Mouse (Mus musculus): ENCODE measurements around the gene Sirt7. TPM values are rescaled to one million over a fixed set of nuclear protein-coding genes. Genes with fewer than 3 reads are reported as not detected.

Gene Sirt7
- total and polyA plus RNA-seq, 3 experiments = 72.3 to 78.2 TPM; not detected in 1

DNA sequence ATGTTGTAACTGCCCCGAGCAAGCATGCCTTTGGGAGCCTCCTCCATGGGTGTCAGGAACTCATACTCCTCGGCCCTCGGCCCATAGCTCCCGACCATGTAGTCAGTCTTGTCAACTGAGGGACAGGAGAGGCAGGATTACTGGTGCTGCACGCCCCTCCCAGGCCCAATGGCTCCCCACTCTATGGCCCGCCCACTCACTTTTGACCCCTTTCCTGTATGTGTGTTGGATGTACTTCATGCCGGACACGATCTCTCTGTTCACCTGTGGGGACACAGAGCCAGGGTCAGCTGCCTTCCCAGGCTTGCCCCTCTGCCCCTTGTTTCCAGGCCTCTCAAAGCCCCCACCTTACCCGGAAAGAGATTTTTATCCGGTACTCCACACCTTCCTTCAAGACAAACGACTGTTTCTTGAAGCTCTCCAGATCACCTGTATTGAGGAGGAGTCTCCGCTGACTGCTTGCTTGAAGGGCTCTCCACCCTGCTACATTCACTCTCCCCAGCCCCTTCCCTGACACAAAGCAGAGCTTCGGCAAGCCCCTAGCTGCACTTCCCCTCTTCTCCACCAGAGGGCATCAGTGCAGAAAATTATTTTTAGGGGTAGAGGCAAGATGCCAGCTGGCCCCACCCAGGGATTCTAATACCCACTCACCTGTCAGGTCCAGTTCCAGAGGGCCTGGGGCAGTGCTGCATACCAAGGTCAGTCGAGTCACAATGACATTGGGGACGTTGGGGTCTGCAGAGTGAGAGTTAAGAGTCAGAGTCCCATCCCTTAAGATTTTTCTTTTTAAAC is 45.5 kb downstream of the Sirt7 start:
- Histone ChIP-seq H3K4me1 (ENCODE audit: control insufficient read depth in 1 of 2, insufficient read depth in 2 of 2, low read length in 2 of 2) (peaks cover 7 to 20% of the 10 kb centered on the region in 2 experiments), H3K9me3 (replicated peaks; ENCODE audit: insufficient read depth, low read length) (no peaks in the 10 kb centered on the region), H3K79me2 (ENCODE audit: control insufficient read depth, insufficient read depth, low read length, poor library complexity) (peaks cover 37% of the 10 kb centered on the region), H3K9ac (ENCODE audit: control insufficient read depth, low read depth, low read length, poor library complexity, severe bottlenecking) (peak overlapping the region; percentile 84), H3K4me3 (ENCODE audit: control insufficient read depth in 1 of 2, insufficient read depth in 1 of 2, low read depth in 2 of 2, low read length in 2 of 2) (peak overlapping the region; percentile 76 to 94; a peak in 3 of 4 replicates), H3K27me3 (ENCODE audit: control insufficient read depth in 1 of 2, insufficient read depth in 2 of 2, low read length in 2 of 2) (no peaks in the 10 kb centered on the region), H3K27ac (ENCODE audit: control insufficient read depth, low read depth, low read length) (no peak overlapping the region), H3K36me3 (ENCODE audit: control insufficient read depth in 1 of 2, insufficient read depth in 2 of 2, low read length in 2 of 2) (peaks cover 4 to 19% of the 10 kb centered on the region in 2 experiments; a peak in 3 of 4 replicates)
- DNase-seq (ENCODE audit: low read depth, low spot score) = peak; percentile 80
- TF ChIP-seq SMC3 (IDR thresholded peaks at IDR 0.05; ENCODE audit: low read depth, low read length) (peak; percentile 72), RAD21 (IDR thresholded peaks at IDR 0.05; ENCODE audit: low read depth, low read length) (peak; percentile 26), MAFK (IDR thresholded peaks at IDR 0.05; ENCODE audit: borderline replicate concordance, low read depth, low read length) (no peak), ZMIZ1 (IDR thresholded peaks at IDR 0.05; ENCODE audit: low read depth, low read length) (0 out of 2 replicates have a peak, but pooled peaks have one; percentile 36), SIN3A (IDR thresholded peaks at IDR 0.05; ENCODE audit: low read length) (peak; percentile 24; the same call in 1 of the 2 replicates), CTCF (IDR thresholded peaks at IDR 0.05 in 2 of 3, conservative IDR thresholded peaks at IDR 0.05 in 1 of 3; ENCODE audit: control insufficient read depth in 1 of 3, insufficient read depth in 1 of 3, low read depth in 2 of 3, low read length in 3 of 3, poor library complexity in 1 of 3, severe bottlenecking in 1 of 3) (peak; percentile 82 to 97 (median 87)), CHD1 (IDR thresholded peaks at IDR 0.05; ENCODE audit: low read depth, low read length) (no peak), HCFC1 (IDR thresholded peaks at IDR 0.05; ENCODE audit: low read depth, low read length) (no peak), ETS1 (IDR thresholded peaks at IDR 0.05; ENCODE audit: low read depth, low read length) (no peak; the same call in 1 of the 2 replicates), ELF1 (IDR thresholded peaks at IDR 0.05; ENCODE audit: low read depth, low read length) (0 out of 2 replicates have a peak, but pooled peaks have one; percentile 4), GABPA (IDR thresholded peaks at IDR 0.05; ENCODE audit: low read depth, low read length) (no peak)

DNA sequence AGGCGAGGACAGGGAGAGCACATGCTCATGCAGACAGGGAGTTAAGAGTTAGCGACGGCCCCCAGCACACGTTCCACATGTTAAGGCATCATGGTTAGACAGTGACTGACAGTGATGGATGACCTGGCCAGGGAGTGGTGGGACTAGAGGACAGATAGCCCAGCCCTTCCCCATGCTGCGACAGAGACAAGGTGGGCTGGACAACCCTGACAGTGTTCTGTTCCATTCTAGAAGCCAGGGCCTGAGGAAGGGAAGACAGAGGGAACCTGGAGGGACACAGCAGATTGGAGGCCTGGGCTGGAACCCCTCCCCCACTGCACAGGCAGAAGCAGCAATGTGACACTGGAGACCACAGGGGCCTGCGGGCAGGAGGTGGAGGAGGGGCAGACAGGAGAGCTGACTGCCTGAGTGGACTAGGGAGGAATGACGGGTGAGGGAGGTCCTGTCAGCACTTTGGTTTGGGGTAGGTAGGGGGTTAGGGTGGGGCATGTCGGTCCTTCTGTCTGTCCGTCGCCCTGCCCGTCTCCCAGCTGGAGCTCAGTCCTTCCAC is 46.3 kb downstream of the Sirt7 start:
- Histone ChIP-seq H3K9ac (ENCODE audit: control insufficient read depth, low read depth, low read length, poor library complexity, severe bottlenecking) (no peak overlapping the region), H3K4me1 (ENCODE audit: control insufficient read depth in 1 of 2, insufficient read depth in 2 of 2, low read length in 2 of 2) (peaks cover 10 to 20% of the 10 kb centered on the region in 2 experiments), H3K79me2 (ENCODE audit: control insufficient read depth, insufficient read depth, low read length, poor library complexity) (peaks cover 43% of the 10 kb centered on the region), H3K27me3 (ENCODE audit: control insufficient read depth in 1 of 2, insufficient read depth in 2 of 2, low read length in 2 of 2) (no peaks in the 10 kb centered on the region), H3K9me3 (replicated peaks; ENCODE audit: insufficient read depth, low read length) (no peaks in the 10 kb centered on the region), H3K36me3 (ENCODE audit: control insufficient read depth in 1 of 2, insufficient read depth in 2 of 2, low read length in 2 of 2) (peaks cover 4 to 22% of the 10 kb centered on the region in 2 experiments; a peak in 3 of 4 replicates), H3K27ac (ENCODE audit: control insufficient read depth, low read depth, low read length) (no peak overlapping the region), H3K4me3 (ENCODE audit: control insufficient read depth in 1 of 2, insufficient read depth in 1 of 2, low read depth in 2 of 2, low read length in 2 of 2) (no peak overlapping the region)
- no peak for DNase-seq (ENCODE audit: low read depth, low spot score)
- TF ChIP-seq TCF12 (IDR thresholded peaks at IDR 0.05; ENCODE audit: low read depth, low read length) = no peak

Measured in MEL (cell line).